Mouse (Mus musculus) ES-Bruce4 (cell line): Measurements from ENCODE around the gene Dmrtc1a.

Source experiments
- CTCF ChIP-seq: IDR thresholded peaks from one replicate; pipeline ENCODE4 v1.8.1; 2011; ENCODE audit warnings: low read depth, low read length
- POLR2A ChIP-seq: IDR thresholded peaks from one replicate; pipeline ENCODE4 v1.8.1; 2011; ENCODE audit warnings: low read length; ENCODE audit not compliant: insufficient read depth

GRCm38 (mm10) chrX:102867871-102868270, 40.6 kb downstream of the Dmrtc1a start, which contains the start of gene 1700031F05Rik:
- no peak for TF ChIP-seq POLR2A
- TF ChIP-seq CTCF = no peak
